Mouse (Mus musculus) stomach, embryonic 15.5 days (tissue): ENCODE data around the gene Sobp. TPM values are rescaled to one million over a fixed set of nuclear protein-coding genes. Genes with fewer than 3 reads are reported as not detected.

Experiments
- ATAC-seq: fragments of 200-750 bp; cut with Nextera tagmentation; 2 replicates; pipeline ENCODE4 v1.8.0; 2017; ENCODE audit warnings: low read depth, moderate number of reproducible peaks, moderate TSS enrichment; ENCODE audit not compliant: insufficient read depth, low FRiP score
- H3K27ac ChIP-seq: fragments of 300-500 bp; sonication (generic); 2 replicates; pipeline ENCODE4 v1.5.1; 2015; ENCODE audit warnings: mild to moderate bottlenecking, inconsistent platforms
- H3K27me3 ChIP-seq: fragments of 300-500 bp; sonication (generic); replicated peaks from 2 replicates; pipeline ENCODE4 v1.6.1; 2015; ENCODE audit warnings: inconsistent platforms
- H3K36me3 ChIP-seq: fragments of 300-500 bp; sonication (generic); 2 replicates; pipeline ENCODE4 v1.6.1; 2015; ENCODE audit warnings: inconsistent platforms
- H3K4me1 ChIP-seq: fragments of 300-500 bp; sonication (generic); 2 replicates; pipeline ENCODE4 v1.6.1; 2015; ENCODE audit warnings: inconsistent platforms
- H3K4me2 ChIP-seq: fragments of 300-500 bp; sonication (generic); 2 replicates; pipeline ENCODE4 v1.6.1; 2015; ENCODE audit warnings: mild to moderate bottlenecking, inconsistent platforms
- H3K4me3 ChIP-seq: fragments of 300-500 bp; sonication (generic); replicated peaks from 2 replicates; pipeline ENCODE4 v1.5.1; 2015; ENCODE audit warnings: inconsistent platforms
- H3K9ac ChIP-seq: fragments of 300-500 bp; sonication (generic); 2 replicates; pipeline ENCODE4 v1.6.1; 2015; ENCODE audit warnings: inconsistent platforms
- H3K9me3 ChIP-seq: fragments of 300-500 bp; sonication (generic); 2 replicates; pipeline ENCODE4 v1.6.1; 2016; ENCODE audit warnings: inconsistent platforms
- WGBS: fragments of 180-500 bp; shearing (Covaris S2); methylation state at CpG from one replicate; pipeline ENCODE4 v1.1.7; 2015; 5-methylcytosine and 5-hydroxymethylcytosine counted together
- polyA plus RNA-seq: library from polyadenylated mRNA; unstranded; fragments of >200 nt; fragmentation: Nextera tagmentation; extraction: Ambion mirVana; gene quantifications from 2 replicates; pipeline ENCODE4 v1.2.1, GENCODE M21; 2015

Gene Sobp
- polyA plus RNA-seq, 1 experiment from 2014 or later = 1.4 TPM

DNA sequence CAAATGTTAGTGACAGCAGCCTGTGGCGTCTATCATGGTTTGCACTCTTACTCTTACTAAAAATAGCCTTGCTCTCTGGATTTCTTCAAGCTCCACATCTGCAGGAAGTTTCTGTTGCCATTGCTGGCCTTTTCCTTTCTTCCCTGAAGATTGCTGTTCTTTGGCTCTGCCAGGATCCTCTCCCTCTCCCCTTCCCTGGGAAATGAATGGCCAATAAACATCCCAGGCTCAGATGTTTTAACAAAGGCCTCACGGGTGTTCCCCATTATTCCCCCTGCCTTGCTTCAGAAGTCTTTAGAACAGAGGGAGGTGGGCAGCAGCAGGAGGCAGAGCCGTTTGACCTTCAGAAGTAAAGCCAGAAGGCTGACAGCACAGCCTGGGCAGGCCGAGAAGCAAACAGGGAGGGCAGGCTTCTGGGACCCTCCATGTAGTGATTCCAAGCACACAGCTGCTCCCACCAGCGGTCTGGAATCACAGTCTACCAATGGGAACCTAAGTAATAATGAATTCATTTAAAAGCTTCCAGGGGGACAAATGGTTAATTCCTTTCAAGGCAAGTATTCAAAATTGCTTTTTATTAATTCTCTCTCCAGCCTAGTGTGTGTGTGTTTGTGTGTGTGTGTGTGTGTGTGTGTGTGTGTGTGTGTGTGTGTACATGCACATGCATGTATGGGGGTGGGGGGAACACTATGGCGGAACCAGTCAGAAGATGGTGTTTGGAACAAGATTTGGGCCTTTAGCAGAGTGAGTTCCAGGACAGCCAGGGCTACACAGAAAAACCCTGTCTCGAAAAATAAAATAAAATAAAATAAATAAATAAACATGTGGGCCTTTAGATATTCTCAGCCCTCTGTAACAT, 130.8 kb downstream of the Sobp start:
- H3K27ac ChIP-seq = peak overlapping the region; percentile 84
- H3K27me3 ChIP-seq = no peaks in the 10 kb centered on the region
- no peak overlapping the region for H3K4me2 ChIP-seq
- no peaks in the 10 kb centered on the region for H3K36me3 ChIP-seq
- peak; percentile 48; the same call in 1 of the 2 replicates for ATAC-seq
- WGBS = 30% methylated on average over 7 of the region's 7 CpGs
- no peaks in the 10 kb centered on the region for H3K9me3 ChIP-seq
- H3K4me1 ChIP-seq = peaks cover 15% of the 10 kb centered on the region; the same call in 1 of the 2 replicates
- H3K9ac ChIP-seq = no peak overlapping the region
- H3K4me3 ChIP-seq = no peak overlapping the region

DNA sequence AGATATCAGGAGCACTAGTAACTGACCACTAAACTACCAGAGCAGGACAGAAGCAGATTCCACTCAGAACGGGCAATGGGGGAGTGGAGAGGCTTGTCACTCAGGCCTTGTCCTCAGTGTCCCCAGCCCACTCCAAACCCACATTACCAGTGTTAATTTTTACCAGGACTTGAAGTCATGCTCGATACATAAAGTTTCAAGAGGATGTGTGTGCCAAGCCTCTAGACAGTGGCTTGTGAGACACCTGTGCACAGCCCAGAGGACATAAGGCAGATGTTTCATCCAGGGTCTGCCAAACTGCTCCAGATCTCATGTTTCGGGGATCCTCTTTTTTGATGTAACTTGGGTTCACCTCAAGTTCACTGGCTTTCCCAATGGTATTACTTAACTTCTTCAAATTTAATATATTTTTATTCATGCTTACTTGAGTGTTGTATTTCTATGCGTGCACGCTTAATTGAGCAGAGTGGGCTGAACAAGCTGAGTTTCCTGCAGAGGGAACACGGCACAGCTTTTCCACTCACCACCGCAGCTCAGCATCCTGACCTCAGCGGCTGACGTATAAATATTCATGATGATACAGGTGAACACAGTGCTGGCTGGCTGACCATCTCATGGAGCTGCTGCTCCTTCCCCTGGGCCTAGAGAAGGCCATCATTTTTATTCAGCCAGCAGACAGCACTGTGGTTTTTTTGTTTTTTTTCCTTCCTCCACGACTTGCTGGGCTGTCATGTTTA, 131.6 kb downstream of the Sobp start:
- no peaks in the 10 kb centered on the region for H3K27me3 ChIP-seq
- ATAC-seq = 0 out of 2 replicates have a peak, but pooled peaks have one; percentile 21
- H3K9ac ChIP-seq = no peak overlapping the region
- H3K27ac ChIP-seq = peak overlapping the region; percentile 84
- H3K36me3 ChIP-seq = no peaks in the 10 kb centered on the region
- 42% methylated on average over 10 of the region's 10 CpGs for WGBS
- no peak overlapping the region for H3K4me3 ChIP-seq
- peaks cover 15% of the 10 kb centered on the region; the same call in 1 of the 2 replicates for H3K4me1 ChIP-seq
- H3K9me3 ChIP-seq = no peaks in the 10 kb centered on the region
- no peak overlapping the region for H3K4me2 ChIP-seq

DNA sequence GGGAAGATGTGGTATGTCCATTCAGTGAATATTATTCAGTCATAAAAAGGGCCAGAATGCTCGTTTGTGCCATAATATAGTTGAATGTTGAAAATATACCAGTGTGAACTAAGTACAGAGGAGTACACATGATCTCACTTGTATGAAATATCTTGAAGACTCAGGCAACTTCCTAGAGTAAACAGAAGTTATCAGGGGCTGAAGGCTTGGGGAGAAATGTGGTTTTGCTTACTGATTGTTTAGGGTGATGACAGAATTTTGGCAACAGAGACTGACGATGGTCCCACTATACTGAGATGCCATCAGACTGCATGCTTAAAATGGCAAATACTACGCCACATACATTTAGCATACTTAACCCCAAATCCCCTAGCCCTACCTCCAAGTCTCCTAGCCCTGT, 132.5 kb downstream of the Sobp start:
- Histone ChIP-seq H3K9ac (no peak overlapping the region), H3K27me3 (no peaks in the 10 kb centered on the region), H3K4me1 (peaks cover 15% of the 10 kb centered on the region; the same call in 1 of the 2 replicates), H3K4me3 (no peak overlapping the region), H3K36me3 (no peaks in the 10 kb centered on the region), H3K9me3 (no peaks in the 10 kb centered on the region), H3K27ac (no peak overlapping the region), H3K4me2 (no peak overlapping the region)
- 68% methylated on average over 3 of the region's 3 CpGs for WGBS
- no peak for ATAC-seq

DNA sequence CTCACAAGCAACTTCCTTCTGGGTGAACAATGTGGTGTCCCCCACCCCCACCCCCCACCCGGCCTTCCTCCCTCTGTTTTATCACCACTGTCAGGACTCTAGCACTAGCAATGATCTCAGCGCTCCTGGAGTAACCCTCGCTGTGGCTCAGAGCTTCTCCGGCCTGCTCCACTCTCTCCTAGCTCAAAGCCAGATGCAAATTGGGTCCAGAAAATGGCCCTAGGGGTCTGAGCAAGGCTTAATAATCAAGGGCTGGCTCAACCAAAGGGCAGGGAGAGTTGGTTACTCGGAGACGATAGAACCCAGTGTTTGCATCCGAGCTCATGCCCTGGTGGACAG, 136.9 kb downstream of the Sobp start:
- no peaks in the 10 kb centered on the region for H3K36me3 ChIP-seq
- no peak for ATAC-seq
- no peak overlapping the region for H3K9ac ChIP-seq
- no peak overlapping the region for H3K4me2 ChIP-seq
- no peak overlapping the region for H3K4me3 ChIP-seq
- H3K27ac ChIP-seq = no peak overlapping the region
- H3K27me3 ChIP-seq = no peaks in the 10 kb centered on the region
- 63% methylated on average over 7 of the region's 7 CpGs for WGBS
- 0 out of 2 replicates have a peak, but pooled peaks cover 1% of the 10 kb centered on the region for H3K4me1 ChIP-seq
- no peaks in the 10 kb centered on the region for H3K9me3 ChIP-seq

DNA sequence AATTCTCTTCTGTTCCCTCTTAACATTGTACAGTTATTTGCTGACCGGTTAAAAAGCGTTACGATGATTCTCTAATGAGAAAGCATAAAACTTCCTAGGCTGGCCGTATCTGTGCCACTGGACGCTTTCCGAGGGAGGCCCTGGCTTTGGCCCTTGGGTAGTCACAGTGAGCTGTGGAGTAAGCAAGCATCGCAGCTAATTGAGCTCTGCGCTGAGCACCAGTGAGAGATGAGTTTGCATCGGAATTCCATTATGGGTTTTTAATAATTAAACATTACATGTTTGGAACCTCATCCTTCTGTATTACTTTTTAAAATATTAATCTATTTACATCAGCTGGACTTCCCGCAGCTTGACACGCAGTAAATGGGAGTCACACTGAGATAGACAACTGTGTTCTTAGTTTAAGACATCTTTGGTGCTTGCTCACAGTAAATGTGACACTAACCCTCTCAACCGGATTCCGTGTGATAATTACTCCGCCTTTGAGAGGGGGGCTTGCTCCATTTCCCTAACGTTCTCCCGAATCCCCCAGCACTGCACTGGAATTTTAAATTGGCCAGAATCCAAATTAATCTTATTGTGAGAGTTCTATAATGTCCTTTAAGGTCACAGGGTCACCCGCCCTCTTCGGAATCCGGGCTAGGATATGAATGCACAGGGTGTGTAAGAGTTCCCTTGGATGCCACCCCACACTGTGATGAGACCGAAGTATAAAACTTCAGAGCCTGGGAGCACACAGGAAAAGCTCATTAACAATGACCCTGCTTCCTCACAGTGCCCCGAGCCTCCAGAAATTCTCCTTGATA, 137.5 kb downstream of the Sobp start:
- Histone ChIP-seq H3K27me3 (no peaks in the 10 kb centered on the region), H3K27ac (no peak overlapping the region), H3K4me2 (no peak overlapping the region), H3K36me3 (no peaks in the 10 kb centered on the region), H3K9me3 (no peaks in the 10 kb centered on the region), H3K9ac (no peak overlapping the region), H3K4me1 (no peaks in the 10 kb centered on the region), H3K4me3 (no peak overlapping the region)
- ATAC-seq = no peak
- 70% methylated on average over 21 of the region's 21 CpGs for WGBS

DNA sequence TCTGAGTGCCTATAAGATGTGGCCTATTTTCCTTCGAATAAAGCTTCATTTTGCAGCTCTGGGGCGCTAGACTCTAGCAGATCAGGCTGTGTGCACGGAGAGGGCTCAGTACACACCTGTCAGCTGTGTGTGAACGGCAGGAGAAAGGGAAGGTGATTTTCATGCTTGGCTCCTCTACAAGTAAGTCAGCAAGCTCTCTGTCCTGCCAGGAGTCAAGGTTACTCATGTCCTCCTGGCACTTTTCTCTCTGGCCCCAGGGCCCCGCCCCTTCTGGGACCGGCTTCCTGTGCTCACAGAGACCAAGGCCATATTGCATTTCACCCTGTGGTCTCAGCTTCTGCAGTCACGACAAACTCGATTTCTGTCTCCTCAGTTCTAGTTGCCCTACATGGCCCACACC, 138.8 kb downstream of the Sobp start:
- H3K27me3 ChIP-seq = no peaks in the 10 kb centered on the region
- H3K9me3 ChIP-seq = no peaks in the 10 kb centered on the region
- no peak overlapping the region for H3K9ac ChIP-seq
- H3K36me3 ChIP-seq = no peaks in the 10 kb centered on the region
- H3K4me1 ChIP-seq = no peaks in the 10 kb centered on the region
- no peak overlapping the region for H3K4me3 ChIP-seq
- 51% methylated on average over 8 of the region's 8 CpGs for WGBS
- H3K4me2 ChIP-seq = no peak overlapping the region
- no peak; the same call in 1 of the 2 replicates for ATAC-seq
- no peak overlapping the region for H3K27ac ChIP-seq

DNA sequence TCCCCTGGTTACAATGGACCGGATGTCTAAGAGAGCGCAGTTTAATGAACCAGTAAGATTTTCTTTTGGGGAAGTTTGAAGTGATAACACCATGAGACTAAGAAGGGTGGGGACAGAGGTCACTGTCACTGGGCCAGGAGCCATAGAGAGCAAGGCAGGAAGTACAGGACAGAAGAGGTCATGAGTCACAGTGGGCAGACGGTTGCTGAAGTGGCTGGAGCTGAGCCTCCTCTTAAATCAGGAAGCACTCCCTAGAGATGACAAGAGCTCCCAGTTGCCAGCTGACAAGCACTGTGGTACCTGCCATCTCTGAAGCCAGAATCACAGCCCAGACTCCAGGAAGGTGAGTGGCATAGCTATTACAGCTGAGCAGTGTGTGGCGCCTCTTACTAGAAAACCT, 139.5 kb downstream of the Sobp start:
- Histone ChIP-seq H3K36me3 (no peaks in the 10 kb centered on the region), H3K27me3 (no peaks in the 10 kb centered on the region), H3K4me2 (no peak overlapping the region), H3K27ac (no peak overlapping the region), H3K4me3 (no peak overlapping the region), H3K9me3 (no peaks in the 10 kb centered on the region), H3K4me1 (no peaks in the 10 kb centered on the region), H3K9ac (no peak overlapping the region)
- 70% methylated on average over 4 of the region's 4 CpGs for WGBS
- no peak for ATAC-seq

DNA sequence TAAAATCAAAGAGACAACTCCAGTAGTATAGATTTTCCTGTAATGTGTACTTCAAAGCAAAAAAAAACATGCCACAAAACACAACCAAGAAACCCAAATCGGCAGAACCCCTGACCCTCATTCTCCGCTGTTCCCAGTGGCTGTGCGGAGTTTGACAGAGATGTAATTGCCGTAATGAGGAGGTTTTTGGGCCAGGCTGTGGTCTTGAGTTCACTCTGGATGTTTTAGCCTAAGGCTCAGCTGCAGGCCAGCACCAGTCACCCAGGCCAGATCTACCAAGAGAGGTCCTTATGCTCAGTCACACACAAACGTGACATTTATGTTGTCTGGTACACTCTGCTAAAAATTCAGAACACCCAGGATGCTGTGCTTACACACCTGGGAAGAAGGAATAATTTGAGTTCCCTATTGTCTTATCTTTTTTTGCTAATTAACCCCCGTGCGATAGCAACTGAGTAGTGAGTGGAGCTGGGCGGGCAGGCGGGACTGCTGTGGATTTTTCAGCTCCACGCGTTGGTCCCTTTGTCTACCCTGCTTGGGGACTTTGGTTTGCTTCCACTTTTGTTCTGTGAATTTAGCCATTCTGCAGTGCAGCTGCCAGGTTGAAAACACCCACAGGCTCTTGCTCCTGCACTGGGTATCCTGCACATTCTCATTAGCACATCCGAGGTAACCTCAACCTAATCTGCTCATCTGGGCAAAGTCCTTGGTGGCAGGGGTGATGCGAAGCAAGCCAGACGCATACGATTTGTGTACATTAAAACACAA, 140.7 kb downstream of the Sobp start:
- Histone ChIP-seq H3K4me1 (no peaks in the 10 kb centered on the region), H3K9me3 (no peaks in the 10 kb centered on the region), H3K36me3 (no peaks in the 10 kb centered on the region), H3K4me2 (no peak overlapping the region), H3K4me3 (no peak overlapping the region), H3K27me3 (no peaks in the 10 kb centered on the region), H3K9ac (no peak overlapping the region), H3K27ac (no peak overlapping the region)
- no peak for ATAC-seq
- WGBS = 72% methylated on average over 15 of the region's 15 CpGs

DNA sequence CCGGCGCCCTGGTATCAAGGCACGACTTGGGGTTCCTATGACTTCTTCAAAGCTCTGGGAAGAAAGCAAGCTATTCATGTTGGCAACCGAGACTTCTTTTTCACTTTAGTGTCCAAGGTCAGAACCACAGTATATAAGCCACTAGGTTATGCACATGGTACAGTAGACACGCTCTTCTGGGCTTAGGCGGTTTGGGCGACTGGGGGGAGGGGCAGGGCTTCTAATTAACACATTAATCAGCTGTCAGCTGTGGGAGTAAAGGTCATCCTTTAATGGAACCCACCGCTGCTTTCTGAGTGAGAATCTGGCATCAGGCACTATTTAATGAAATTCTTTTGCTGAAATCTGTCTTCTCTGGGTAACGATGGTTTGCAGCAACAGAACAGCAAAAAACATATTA, 147.3 kb downstream of the Sobp start:
- Histone ChIP-seq H3K27ac (no peak overlapping the region), H3K4me1 (peaks cover 4% of the 10 kb centered on the region), H3K4me2 (no peak overlapping the region), H3K27me3 (peaks cover 8% of the 10 kb centered on the region), H3K9me3 (no peaks in the 10 kb centered on the region), H3K4me3 (no peak overlapping the region), H3K36me3 (no peaks in the 10 kb centered on the region), H3K9ac (no peak overlapping the region)
- 42% methylated on average over 9 of the region's 9 CpGs for WGBS
- no peak for ATAC-seq

DNA sequence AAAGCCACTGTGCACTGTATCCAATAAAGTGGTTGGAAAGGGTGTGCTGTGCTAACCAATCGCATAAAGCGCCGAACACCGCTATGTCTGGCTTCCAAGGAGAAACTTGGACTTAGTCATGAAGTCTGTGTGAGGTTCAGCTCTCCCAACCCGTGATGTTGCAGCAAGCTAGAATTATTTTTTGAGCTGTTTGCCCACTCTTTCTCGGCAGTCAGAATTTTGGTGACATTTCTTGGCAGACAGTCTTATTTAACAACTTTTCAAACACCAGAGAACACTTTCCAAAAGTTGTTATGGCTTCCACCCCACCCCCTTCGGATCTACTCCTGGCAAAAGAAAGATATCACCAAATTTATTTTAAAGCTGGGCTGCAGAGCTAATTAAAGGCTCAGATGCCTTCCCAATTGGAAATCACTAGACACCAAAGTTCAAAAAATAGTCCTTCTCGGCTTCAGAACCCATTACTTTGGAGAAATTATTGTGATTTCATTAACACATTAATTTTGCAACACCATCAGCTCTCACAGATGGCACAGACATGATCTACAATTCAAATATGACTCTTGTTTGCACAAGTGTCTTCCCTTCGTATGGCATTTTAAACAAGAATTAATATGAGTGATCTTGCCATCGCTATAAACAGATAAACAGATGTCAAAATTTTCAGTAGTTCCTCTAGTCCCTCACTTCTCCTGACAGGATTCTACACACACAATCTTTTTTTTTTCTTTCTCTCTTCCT, 150.7 kb downstream of the Sobp start:
- 80% methylated on average over 10 of the region's 10 CpGs for WGBS
- peaks cover 33% of the 10 kb centered on the region for H3K27me3 ChIP-seq
- ATAC-seq = no peak

More for the DNA sequence above, 150.7 kb downstream of the Sobp start:
- H3K4me2 ChIP-seq = no peak overlapping the region
- no peaks in the 10 kb centered on the region for H3K9me3 ChIP-seq
- H3K4me1 ChIP-seq = peaks cover 17% of the 10 kb centered on the region
- H3K27ac ChIP-seq = no peak overlapping the region
- H3K4me3 ChIP-seq = no peak overlapping the region
- H3K9ac ChIP-seq = no peak overlapping the region
- no peaks in the 10 kb centered on the region for H3K36me3 ChIP-seq
